Mouse (Mus musculus) left cerebral cortex, adult 11 months (tissue): ENCODE data around the gene Tmem258.
"Not testable (repeated sequence)": the region's sequence is repeated elsewhere in the genome, so short reads cannot be mapped to it uniquely, and the experiment has no call there.

Experiments used
- DNase-seq: peaks from one replicate; pipeline ENCODE4 v3.0.0; 2022; ENCODE audit warnings: low spot score

Tmem258 gene

GRCm38 (mm10) chr19:10203848-10204615, at the start of gene Tmem258, which contains the start of gene Fen1:
TSS of gene Tmem258 (plus strand) at chr19:10204014.
TSS of gene Fen1 (minus strand) at chr19:10204169.
- peak; percentile 91 for DNase-seq

DNA sequence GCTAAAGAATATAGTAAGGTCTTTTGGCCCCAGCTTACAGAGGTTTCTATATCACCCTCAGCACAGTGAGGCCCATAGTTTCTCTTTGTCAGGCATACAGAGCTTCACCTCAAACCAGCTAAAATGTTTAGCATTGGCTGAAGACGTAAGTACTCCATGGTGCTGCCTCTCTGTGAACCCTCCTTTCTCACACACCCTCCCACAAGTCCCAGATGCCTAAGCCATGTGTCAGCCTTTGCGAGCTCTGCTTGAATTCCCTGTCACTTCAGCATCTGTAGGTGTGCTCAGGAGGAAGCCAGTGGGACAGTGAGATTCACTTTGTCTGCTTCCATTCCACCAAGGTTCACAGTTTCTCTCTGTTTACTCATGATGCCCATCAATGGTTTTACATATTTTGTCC, 46.1 kb upstream of the Tmem258 start:
- DNase-seq: no peak

- no peak for DNase-seq
Measured at GRCm38 (mm10) chr19:10163896-10164295, 39.9 kb upstream of the Tmem258 start.

DNA sequence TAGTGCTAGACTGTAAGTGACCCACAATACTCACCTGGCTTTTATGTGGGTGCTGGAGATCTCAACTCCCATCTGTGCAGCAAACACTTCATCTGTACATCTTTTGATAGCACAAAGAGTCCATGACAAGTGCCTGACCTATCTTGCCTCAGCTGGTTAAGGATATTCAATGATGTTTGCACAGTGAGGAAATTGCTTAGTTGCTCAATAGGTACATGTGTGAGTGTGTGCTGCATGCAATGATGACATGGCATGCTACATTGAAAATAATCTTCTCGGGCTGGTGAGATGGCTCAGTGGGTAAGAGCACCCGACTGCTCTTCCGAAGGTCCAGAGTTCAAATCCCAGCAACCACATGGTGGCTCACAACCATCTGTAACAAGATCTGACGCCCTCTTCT, 37.9 kb upstream of the Tmem258 start:
- DNase-seq: not testable (repeated sequence)

DNA sequence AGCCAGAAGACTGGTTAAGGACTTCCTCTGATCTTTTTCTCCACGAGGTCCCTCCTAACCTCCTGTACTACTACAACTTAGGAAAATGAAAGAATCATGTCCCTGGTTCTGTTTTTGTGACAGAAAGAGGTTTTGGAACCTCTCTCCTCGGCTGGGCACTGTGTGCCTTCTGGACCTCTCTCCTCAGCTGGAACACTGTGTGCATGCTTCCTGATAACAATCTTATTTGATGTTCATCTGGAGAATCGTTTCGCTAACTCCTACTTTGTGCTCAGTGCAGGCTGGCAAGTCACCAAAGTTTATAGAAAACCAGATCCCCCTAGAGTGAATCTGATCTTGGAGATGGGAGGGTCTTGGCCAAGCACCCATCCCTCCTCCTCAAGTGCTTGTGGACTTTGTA, 36.7 kb upstream of the Tmem258 start:
- no peak for DNase-seq

- no peak for DNase-seq
Measured at GRCm38 (mm10) chr19:10167951-10168350, 35.9 kb upstream of the Tmem258 start.

GRCm38 (mm10) chr19:10168441-10168840, 35.4 kb upstream of the Tmem258 start:
- no peak for DNase-seq

- DNase-seq: no peak
Measured at GRCm38 (mm10) chr19:10169179-10169578, 34.6 kb upstream of the Tmem258 start.

DNA sequence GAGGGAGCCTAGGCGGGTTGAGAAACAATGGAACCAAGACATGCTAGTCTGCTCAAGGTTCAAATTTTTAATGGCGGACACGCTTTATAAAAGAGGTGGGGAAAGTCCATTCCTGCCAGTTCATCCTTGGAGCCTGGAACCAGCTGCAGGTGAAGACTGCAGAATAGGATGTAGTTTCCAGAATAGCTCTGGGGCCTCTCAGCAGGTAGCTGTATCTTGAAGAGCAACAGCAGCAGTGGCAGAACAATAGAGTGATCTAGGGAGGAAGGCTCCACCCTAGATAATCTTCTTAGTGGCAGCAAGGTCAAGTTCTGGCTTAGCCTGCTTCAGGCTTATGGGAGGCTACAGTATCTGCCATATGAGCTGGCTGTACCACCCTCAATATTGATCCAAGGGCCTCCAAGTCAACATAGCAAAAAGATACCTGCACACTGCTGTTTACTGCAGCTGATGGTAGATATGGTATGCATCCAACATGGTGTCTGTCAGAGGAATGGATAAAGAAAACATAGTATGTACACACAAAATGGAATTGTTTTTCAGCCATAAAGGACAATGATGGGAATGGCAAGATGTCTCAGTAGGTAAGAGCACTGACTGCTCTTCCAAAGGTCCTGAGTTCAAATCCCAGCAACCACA, 34.0 kb upstream of the Tmem258 start:
- DNase-seq: not testable (repeated sequence)

DNA sequence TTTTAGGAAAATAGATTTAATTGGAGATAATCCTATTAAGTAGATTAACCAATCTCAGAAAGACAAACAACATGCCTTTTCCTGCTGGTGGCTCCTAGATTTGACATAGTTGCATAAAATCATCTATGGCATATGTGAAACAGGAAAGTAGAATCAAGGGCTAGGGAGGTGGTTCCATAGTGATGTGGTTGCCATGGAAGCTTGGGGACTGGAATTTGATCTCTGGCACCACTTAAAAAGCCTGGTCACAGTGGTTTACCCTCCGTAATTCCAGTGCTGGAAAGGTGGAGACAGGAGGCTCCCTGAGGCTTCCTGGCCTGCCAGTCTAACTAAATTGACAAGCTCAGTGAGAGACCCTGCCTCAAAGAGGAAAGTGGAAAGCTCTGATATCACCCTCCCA, 33.3 kb upstream of the Tmem258 start:
- DNase-seq: no peak

GRCm38 (mm10) chr19:10171359-10171758, 32.5 kb upstream of the Tmem258 start:
- DNase-seq: no peak

DNA sequence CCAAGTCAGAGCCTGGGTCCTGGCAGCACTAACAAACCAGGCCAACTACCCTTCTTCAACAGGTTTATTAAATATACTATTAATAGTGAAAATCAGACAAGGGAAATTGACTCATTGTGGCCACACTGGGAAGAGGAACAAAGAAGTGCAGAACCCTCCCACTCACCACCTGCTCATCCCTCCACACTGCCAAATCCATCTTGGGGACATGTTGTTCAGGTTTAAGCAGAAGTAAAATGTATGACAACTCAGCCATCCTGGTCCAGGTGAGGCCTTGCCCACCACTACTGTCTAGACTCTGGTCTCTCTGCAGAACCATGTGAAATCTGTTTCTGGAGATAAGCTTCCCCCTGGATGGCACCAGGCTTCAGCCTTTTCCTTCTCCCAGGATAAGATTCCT, 32.0 kb upstream of the Tmem258 start:
- DNase-seq: no peak

GRCm38 (mm10) chr19:10173116-10173718, 30.6 kb upstream of the Tmem258 start:
- no peak for DNase-seq

- DNase-seq: no peak
Measured at GRCm38 (mm10) chr19:10173844-10174539, 29.8 kb upstream of the Tmem258 start.

DNA sequence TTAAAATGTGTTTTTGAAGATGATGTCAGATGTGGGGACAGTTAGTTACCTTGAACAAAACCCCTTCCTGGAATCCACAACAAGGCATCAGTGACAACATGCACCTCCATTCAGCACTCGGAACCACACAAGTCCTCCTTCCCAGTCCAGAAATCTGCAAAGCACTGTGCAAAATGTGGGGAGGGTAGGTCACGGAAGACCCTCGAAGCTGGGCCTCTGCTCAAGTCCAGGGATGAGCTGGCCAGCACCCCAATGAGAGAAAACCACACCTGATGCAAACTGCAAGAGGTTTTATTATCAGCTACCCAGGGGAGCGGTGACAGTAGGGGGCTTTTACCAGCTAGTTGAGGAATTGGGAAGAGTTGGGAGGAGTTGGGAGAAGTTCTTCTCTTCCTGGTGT, 28.9 kb upstream of the Tmem258 start:
- DNase-seq: no peak

DNA sequence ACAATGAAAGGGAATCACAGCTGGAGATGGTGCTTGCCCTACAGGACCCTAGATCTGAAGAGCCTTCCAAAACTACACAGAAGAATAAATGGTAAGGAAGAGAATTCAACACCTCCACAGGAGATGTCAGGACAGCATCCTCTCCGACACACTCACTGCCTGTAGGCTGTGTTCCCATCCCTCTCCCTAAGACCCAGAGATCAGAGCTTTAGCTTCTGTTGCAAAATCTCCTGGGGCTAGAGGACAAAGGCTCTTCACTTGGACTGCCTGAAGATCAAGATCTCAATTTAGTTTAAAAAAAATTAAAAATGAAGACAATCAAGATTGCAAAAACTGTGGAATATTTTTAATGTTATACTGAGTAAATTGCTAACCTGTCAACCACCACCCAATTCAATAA, 27.3 kb upstream of the Tmem258 start:
- DNase-seq: no peak

DNA sequence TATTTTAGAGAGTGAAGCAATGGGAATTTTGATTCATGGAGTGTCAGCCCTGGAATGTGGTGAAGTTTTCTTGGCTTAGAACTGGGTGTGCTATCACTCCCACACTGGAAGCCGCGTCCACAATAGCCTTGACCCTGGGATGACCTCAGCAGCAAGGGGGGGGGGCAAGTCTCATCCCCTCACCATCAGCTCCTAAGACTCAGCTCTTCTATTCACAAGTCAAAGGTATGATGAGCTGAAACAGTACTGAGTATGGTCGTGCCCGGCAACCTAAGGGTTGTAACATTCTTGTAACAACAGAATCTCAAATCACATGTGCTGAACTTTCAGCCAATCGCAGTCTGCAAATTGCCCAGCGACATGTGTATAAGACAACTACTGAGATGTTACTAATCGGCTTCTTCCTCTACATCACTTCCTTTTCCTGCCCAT, 26.9 kb upstream of the Tmem258 start:
- DNase-seq: no peak

GRCm38 (mm10) chr19:10181225-10181624, 22.6 kb upstream of the Tmem258 start:
- DNase-seq: no peak

DNA sequence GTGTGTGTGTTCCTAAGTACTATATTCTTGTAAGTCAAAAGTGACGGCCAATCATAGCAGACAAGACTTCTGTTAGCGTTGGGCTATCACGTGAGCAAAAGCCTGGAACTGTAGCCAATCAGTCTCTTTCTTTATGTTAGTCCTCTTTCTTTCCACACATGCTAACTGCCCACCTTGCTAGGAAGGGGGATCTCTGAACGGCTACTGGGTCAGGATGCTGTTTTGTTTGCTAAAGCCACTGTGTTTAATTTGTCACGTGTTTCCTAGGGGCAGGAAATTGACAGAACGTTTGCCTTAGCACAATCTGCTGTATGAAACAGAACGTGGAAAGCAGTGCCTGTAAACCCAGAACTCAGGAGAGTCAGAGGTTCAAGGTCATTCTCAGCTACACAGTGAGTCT, 21.7 kb upstream of the Tmem258 start:
- no peak for DNase-seq

- DNase-seq: peak; percentile 89
Measured at GRCm38 (mm10) chr19:10182670-10183298, 21.0 kb upstream of the Tmem258 start, which contains the start of gene Fads1. TSS of gene Fads1 (plus strand) at chr19:10182888.

- peak; percentile 75 for DNase-seq
Measured at GRCm38 (mm10) chr19:10183299-10183983, 20.4 kb upstream of the Tmem258 start.
